Mouse (Mus musculus) MEL (cell line): ENCODE measurements around the gene Hmga1. TPM values are rescaled to one million over a fixed set of nuclear protein-coding genes. Genes with fewer than 3 reads are reported as not detected.

Experiments used
- DNase-seq: peaks from one replicate; pipeline ENCODE4 v3.0.0; 2011; ENCODE audit warnings: low read depth, low spot score
- H3K27ac ChIP-seq: 2 replicates; pipeline ENCODE4 v1.5.1; 2012; ENCODE audit warnings: low read depth, mild to moderate bottlenecking, control low read depth, low read length, moderate library complexity; ENCODE audit not compliant: control insufficient read depth
- H3K27me3 ChIP-seq, 2 experiments: fragments of 150-350 bp in 1 of 2; sonication (generic) in 1 of 2; 2 replicates each; pipeline ENCODE4 v1.6.1; 2012; ENCODE audit warnings: low read length in 2 of 2, mild to moderate bottlenecking in 2 of 2, improper control_type of control experiment in 1 of 2, moderate library complexity in 1 of 2; ENCODE audit not compliant: insufficient read depth in 2 of 2, control insufficient read depth in 1 of 2
- H3K36me3 ChIP-seq, 2 experiments: 2 replicates each; pipeline ENCODE4 v1.6.1; 2012 to 2014; ENCODE audit warnings: low read length in 2 of 2, improper control_type of control experiment in 1 of 2, inconsistent platforms in 1 of 2, mild to moderate bottlenecking in 1 of 2; ENCODE audit not compliant: insufficient read depth in 2 of 2, control insufficient read depth in 1 of 2
- H3K4me1 ChIP-seq, 2 experiments: fragments of 150-350 bp in 1 of 2; sonication (generic) in 1 of 2; 2 replicates each; pipeline ENCODE4 v1.6.1; 2012; ENCODE audit warnings: low read length in 2 of 2, improper control_type of control experiment in 1 of 2, mild to moderate bottlenecking in 1 of 2; ENCODE audit not compliant: insufficient read depth in 2 of 2, control insufficient read depth in 1 of 2
- H3K4me3 ChIP-seq, 2 experiments: fragments of 150-350 bp in 1 of 2; sonication (generic) in 1 of 2; 2 replicates each; pipeline ENCODE4 v1.5.1; 2012; ENCODE audit warnings: low read depth in 2 of 2, low read length in 2 of 2, mild to moderate bottlenecking in 2 of 2, moderate library complexity in 2 of 2, control low read depth in 1 of 2, improper control_type of control experiment in 1 of 2; ENCODE audit not compliant: control insufficient read depth in 1 of 2, insufficient read depth in 1 of 2
- H3K79me2 ChIP-seq: 2 replicates; pipeline ENCODE4 v1.6.1; 2012; ENCODE audit warnings: mild to moderate bottlenecking, low read length, moderate library complexity; ENCODE audit not compliant: control insufficient read depth, poor library complexity, insufficient read depth
- H3K9ac ChIP-seq: 2 replicates; pipeline ENCODE4 v1.6.1; 2012; ENCODE audit warnings: low read depth, mild to moderate bottlenecking, control low read depth, low read length, moderate library complexity; ENCODE audit not compliant: control insufficient read depth, poor library complexity, severe bottlenecking
- H3K9me3 ChIP-seq: fragments of 150-350 bp; sonication (generic); replicated peaks from 2 replicates; pipeline ENCODE4 v1.6.1; 2012; ENCODE audit warnings: mild to moderate bottlenecking, low read length, improper control_type of control experiment, moderate library complexity; ENCODE audit not compliant: insufficient read depth
- BHLHE40 ChIP-seq: IDR thresholded peaks from 2 replicates; pipeline ENCODE4 v1.6.1; 2012; ENCODE audit warnings: low read depth, mild to moderate bottlenecking, inconsistent platforms, low read length, improper control_type of control experiment, borderline replicate concordance
- CHD2 ChIP-seq: IDR thresholded peaks from 2 replicates; pipeline ENCODE4 v1.6.1; 2011; ENCODE audit warnings: low read length, improper control_type of control experiment
- E2F4 ChIP-seq: IDR thresholded peaks from 2 replicates; pipeline ENCODE4 v1.6.1; 2011; ENCODE audit warnings: low read depth, low read length, improper control_type of control experiment, borderline replicate concordance
- ELF1 ChIP-seq: IDR thresholded peaks from 2 replicates; pipeline ENCODE4 v1.6.1; 2014; ENCODE audit warnings: low read depth, mild to moderate bottlenecking, inconsistent platforms, low read length, improper control_type of control experiment, moderate library complexity
- GABPA ChIP-seq: IDR thresholded peaks from 2 replicates; pipeline ENCODE4 v1.6.1; 2012; ENCODE audit warnings: low read depth, mild to moderate bottlenecking, inconsistent platforms, low read length, improper control_type of control experiment, moderate library complexity
- MAZ ChIP-seq: IDR thresholded peaks from 2 replicates; pipeline ENCODE4 v1.6.1; 2012; ENCODE audit warnings: low read depth, mild to moderate bottlenecking, inconsistent platforms, low read length, improper control_type of control experiment
- MEF2A ChIP-seq: IDR thresholded peaks from 2 replicates; pipeline ENCODE4 v1.6.1; 2014; ENCODE audit warnings: low read depth, mild to moderate bottlenecking, inconsistent platforms, low read length, improper control_type of control experiment; ENCODE audit not compliant: poor library complexity, insufficient replicate concordance, severe bottlenecking; ENCODE audit errors: extremely low read depth
- MYC ChIP-seq: IDR thresholded peaks from 2 replicates; pipeline ENCODE4 v1.6.1; 2011; ENCODE audit warnings: low read depth, mild to moderate bottlenecking, low read length, improper control_type of control experiment, moderate library complexity
- NELFE ChIP-seq: IDR thresholded peaks from 2 replicates; pipeline ENCODE4 v1.6.1; 2011; ENCODE audit warnings: low read depth, low read length, improper control_type of control experiment
- POLR2A ChIP-seq, 2 experiments: IDR thresholded peaks; 2 replicates each; pipeline ENCODE4 v1.6.1; 2011 to 2012; ENCODE audit warnings: low read length in 2 of 2, mild to moderate bottlenecking in 2 of 2, control low read depth in 1 of 2, improper control_type of control experiment in 1 of 2, low read depth in 1 of 2, moderate library complexity in 1 of 2; ENCODE audit not compliant: control insufficient read depth in 1 of 2, insufficient read depth in 1 of 2, poor library complexity in 1 of 2
- POLR2AphosphoS2 ChIP-seq: IDR thresholded peaks from 2 replicates; pipeline ENCODE4 v1.6.1; 2011; ENCODE audit warnings: low read length, improper control_type of control experiment
- SIN3A ChIP-seq: IDR thresholded peaks from 2 replicates; pipeline ENCODE4 v1.6.1; 2012; ENCODE audit warnings: low read length, improper control_type of control experiment, inconsistent platforms
- TAL1 ChIP-seq: IDR thresholded peaks from 2 replicates; pipeline ENCODE4 v1.6.1; 2012; ENCODE audit warnings: mild to moderate bottlenecking, inconsistent platforms, low read length, moderate library complexity, mixed read lengths
- TBP ChIP-seq: IDR thresholded peaks from 2 replicates; pipeline ENCODE4 v1.8.0; 2011; ENCODE audit warnings: low read depth, low read length, improper control_type of control experiment
- TCF12 ChIP-seq: IDR thresholded peaks from 2 replicates; pipeline ENCODE4 v1.6.1; 2014; ENCODE audit warnings: low read depth, mild to moderate bottlenecking, inconsistent platforms, low read length, improper control_type of control experiment, moderate library complexity
- USF1 ChIP-seq: IDR thresholded peaks from 2 replicates; pipeline ENCODE4 v1.6.1; 2014; ENCODE audit warnings: low read depth, mild to moderate bottlenecking, inconsistent platforms, low read length, improper control_type of control experiment, moderate library complexity
- USF2 ChIP-seq, 2 experiments: IDR thresholded peaks; 2 replicates each; pipeline ENCODE4 v1.6.1; 2011 to 2012; ENCODE audit warnings: improper control_type of control experiment in 2 of 2, low read length in 2 of 2, borderline replicate concordance in 1 of 2, inconsistent platforms in 1 of 2, low read depth in 1 of 2, mild to moderate bottlenecking in 1 of 2; ENCODE audit not compliant: insufficient read depth in 1 of 2
- ZC3H11A ChIP-seq: IDR thresholded peaks from 2 replicates; pipeline ENCODE4 v1.6.1; 2012; ENCODE audit warnings: low read depth, mild to moderate bottlenecking, inconsistent platforms, low read length, improper control_type of control experiment
- ZKSCAN1 ChIP-seq: IDR thresholded peaks from 2 replicates; pipeline ENCODE4 v1.6.1; 2012; ENCODE audit warnings: low read depth, mild to moderate bottlenecking, inconsistent platforms, low read length, improper control_type of control experiment, moderate library complexity
- ZMIZ1 ChIP-seq: IDR thresholded peaks from 2 replicates; pipeline ENCODE4 v1.6.1; 2012; ENCODE audit warnings: low read depth, mild to moderate bottlenecking, inconsistent platforms, low read length, improper control_type of control experiment, moderate library complexity
- ZNF384 ChIP-seq: IDR thresholded peaks from 2 replicates; pipeline ENCODE4 v1.6.1; 2012; ENCODE audit warnings: low read depth, mild to moderate bottlenecking, inconsistent platforms, low read length, improper control_type of control experiment
- polyA plus RNA-seq, 2 experiments: library from polyadenylated mRNA; stranded (reverse) in 1 of 2; unstranded in 1 of 2; fragments of >175 nt in 1 of 2; fragments of >200 nt in 1 of 2; gene quantifications; 2 replicates each; pipeline versions ENCODE4 v1.2.1 to v1.2.4; 2012; ENCODE audit warnings: low replicate concordance in 2 of 2, low read depth in 1 of 2; ENCODE audit not compliant: insufficient read length in 2 of 2, insufficient read depth in 1 of 2, missing spikeins in 1 of 2
- total RNA-seq: library from RNA; depleted of rRNA; stranded (reverse); fragments of 300-350 nt; gene quantifications from 2 replicates; pipeline ENCODE4 v1.2.3, GENCODE M21; 2012

Hmga1 gene
- total and polyA plus RNA-seq, 3 experiments: 96.0 to 112 TPM; not detected in 1

- H3K27me3 ChIP-seq: no peaks in the 10 kb centered on the region; a peak in 1 of 4 replicates
- TF ChIP-seq SIN3A: no peak
- TF ChIP-seq TBP: no peak
- TF ChIP-seq GABPA: no peak
- no peak for TF ChIP-seq POLR2AphosphoS2
- TF ChIP-seq BHLHE40: no peak
- TF ChIP-seq MAZ: no peak
- no peak for TF ChIP-seq ZNF384
- no peak for TF ChIP-seq USF1
- TF ChIP-seq TAL1: no peak
- TF ChIP-seq USF2 (IDR thresholded peaks at IDR 0.05; ENCODE audit: borderline replicate concordance in 1 of 2, insufficient read depth in 1 of 2, low read depth in 1 of 2, low read length in 2 of 2): no peak
- no peak for TF ChIP-seq POLR2A (IDR thresholded peaks at IDR 0.05; ENCODE audit: control insufficient read depth in 1 of 2, insufficient read depth in 1 of 2, low read depth in 1 of 2, low read length in 2 of 2, poor library complexity in 1 of 2)
- no peak within 1 kb of the TSS for H3K9ac ChIP-seq
- no peaks in the 10 kb centered on the region for H3K9me3 ChIP-seq
- H3K4me1 ChIP-seq: no peaks in the 10 kb centered on the region
- no peak within 1 kb of the TSS for H3K27ac ChIP-seq
- no peak within 1 kb of the TSS for H3K4me3 ChIP-seq
- no peaks in the 10 kb centered on the region for H3K36me3 ChIP-seq
- DNase-seq: no peak
- H3K79me2 ChIP-seq: no peaks in the 10 kb centered on the region
Measured at GRCm38 (mm10) chr17:27521303-27521702, 35.0 kb upstream of the Hmga1 start, which contains the start of gene Grm4. TSS of gene Grm4 (minus strand) at chr17:27521403.

- TF ChIP-seq ZC3H11A: no peak
- no peak for TF ChIP-seq TAL1
- TF ChIP-seq CHD2: no peak
- TF ChIP-seq MYC: no peak
- TF ChIP-seq ZKSCAN1: no peak
- no peak for TF ChIP-seq NELFE
- TF ChIP-seq USF1: no peak
- TF ChIP-seq ZMIZ1: no peak
- no peak for TF ChIP-seq E2F4
- TF ChIP-seq TCF12: no peak
- TF ChIP-seq MEF2A: no peak
- no peak for TF ChIP-seq MAZ
- TF ChIP-seq ELF1: no peak
- Histone ChIP-seq H3K9ac (no peak overlapping the region), H3K79me2 (no peaks in the 10 kb centered on the region), H3K9me3 (no peaks in the 10 kb centered on the region), H3K36me3 (no peaks in the 10 kb centered on the region), H3K4me3 (no peak overlapping the region), H3K4me1 (no peaks in the 10 kb centered on the region), H3K27ac (no peak overlapping the region), H3K27me3 (no peaks in the 10 kb centered on the region)
- DNase-seq: no peak
Measured at GRCm38 (mm10) chr17:27523121-27523520, 33.2 kb upstream of the Hmga1 start.
